ENCODE assay signal across 8 mouse cellular contexts in genomic region chr11:95117030-95117429, GRCm38 (mm10). TPM values are rescaled to one million over a fixed set of nuclear protein-coding genes. Genes with fewer than 3 reads are reported as not detected.
DNase-seq lines count a peak whose midpoint lies in the region; ATAC-seq and TF ChIP-seq lines count a peak whose summit lies in the region.

No protein-coding gene starts in this region.

- DNase-seq in MEL (ENCODE audit: low read depth, low spot score): peak; percentile 85
- DNase-seq in brain, embryonic 18.5 days (ENCODE audit: low read depth, low spot score): peak; percentile 58
- peak; percentile 76 for DNase-seq in forebrain, embryonic 10.5 days (ENCODE audit: extremely low spot score, low spot score)
- peak; percentile 71 for DNase-seq in heart, postnatal 36 days
- DNase-seq in layer of hippocampus, adult 18-20 months (ENCODE audit: low spot score in 2 of 2): peak; percentile 52 to 88
- DNase-seq in lung, embryonic 14.5 days: peak; percentile 94
- peak; percentile 67 for DNase-seq in retina, adult 2 months (ENCODE audit: low read depth, low spot score)
- DNase-seq in urinary bladder, postnatal 14 days (ENCODE audit: low spot score): peak; percentile 73

- WGBS in forebrain, embryonic 10.5 days: 3% methylated on average over 6 of the region's 6 CpGs
- WGBS in lung, embryonic 14.5 days: 2% methylated on average over 6 of the region's 6 CpGs

- intact Hi-C loops in heart, postnatal 36 days (cut with DNase I): loop anchor here (1.0 to 5.0 kb wide), 3 partner anchors 115 to 270 kb away; no protein-coding TSS in a partner anchor

- TF ChIP-seq EP300 in MEL (IDR thresholded peaks at IDR 0.05; ENCODE audit: low read depth in 1 of 2, low read length in 2 of 2): no peak

- H3K36me3 ChIP-seq in MEL (ENCODE audit: control insufficient read depth in 1 of 2, insufficient read depth in 2 of 2, low read length in 2 of 2): no peaks in the 10 kb centered on the region
- no peaks in the 10 kb centered on the region for H3K36me3 ChIP-seq in forebrain, embryonic 10.5 days (replicated peaks)
- H3K36me3 ChIP-seq in lung, embryonic 14.5 days (ENCODE audit: insufficient read depth): no peaks in the 10 kb centered on the region

- peak; percentile 94 to 98 (median 98) for TF ChIP-seq CTCF in MEL (IDR thresholded peaks at IDR 0.05 in 2 of 3, conservative IDR thresholded peaks at IDR 0.05 in 1 of 3; ENCODE audit: control insufficient read depth in 1 of 3, insufficient read depth in 1 of 3, low read depth in 2 of 3, low read length in 3 of 3, poor library complexity in 1 of 3, severe bottlenecking in 1 of 3)
- peak; percentile 99 for TF ChIP-seq CTCF in lung, embryonic 14.5 days (IDR thresholded peaks at IDR 0.05; ENCODE audit: low read depth)

- TF ChIP-seq POLR2A in MEL (IDR thresholded peaks at IDR 0.05; ENCODE audit: control insufficient read depth in 1 of 2, insufficient read depth in 1 of 2, low read depth in 1 of 2, low read length in 2 of 2, poor library complexity in 1 of 2): no peak

- H3K4me2 ChIP-seq in lung, embryonic 14.5 days: no peak overlapping the region

- H3K9ac ChIP-seq in MEL (ENCODE audit: control insufficient read depth, low read depth, low read length, poor library complexity, severe bottlenecking): no peak overlapping the region
- no peak overlapping the region for H3K9ac ChIP-seq in lung, embryonic 14.5 days

- no peak overlapping the region for H3K27ac ChIP-seq in MEL (ENCODE audit: control insufficient read depth, low read depth, low read length)
- no peak overlapping the region for H3K27ac ChIP-seq in forebrain, embryonic 10.5 days
- no peak overlapping the region for H3K27ac ChIP-seq in lung, embryonic 14.5 days (ENCODE audit: low read depth)

- no peaks in the 10 kb centered on the region for H3K9me3 ChIP-seq in MEL (replicated peaks; ENCODE audit: insufficient read depth, low read length)
- no peaks in the 10 kb centered on the region for H3K9me3 ChIP-seq in forebrain, embryonic 10.5 days
- H3K9me3 ChIP-seq in lung, embryonic 14.5 days (ENCODE audit: low read depth, low read length): no peaks in the 10 kb centered on the region

- no peaks in the 10 kb centered on the region for H3K4me1 ChIP-seq in MEL (ENCODE audit: control insufficient read depth in 1 of 2, insufficient read depth in 2 of 2, low read length in 2 of 2)
- H3K4me1 ChIP-seq in forebrain, embryonic 10.5 days: peaks cover 36% of the 10 kb centered on the region
- no peaks in the 10 kb centered on the region for H3K4me1 ChIP-seq in lung, embryonic 14.5 days (ENCODE audit: insufficient read depth)

- peak; percentile 94 for TF ChIP-seq RAD21 in MEL (IDR thresholded peaks at IDR 0.05; ENCODE audit: low read depth, low read length)

- no peaks in the 10 kb centered on the region for H3K79me2 ChIP-seq in MEL (ENCODE audit: control insufficient read depth, insufficient read depth, low read length, poor library complexity)

- no peak overlapping the region for H3K4me3 ChIP-seq in MEL (ENCODE audit: control insufficient read depth in 1 of 2, insufficient read depth in 1 of 2, low read depth in 2 of 2, low read length in 2 of 2)
- H3K4me3 ChIP-seq in forebrain, embryonic 10.5 days: no peak overlapping the region
- no peak overlapping the region for H3K4me3 ChIP-seq in lung, embryonic 14.5 days (ENCODE audit: low read depth, low read length)

- peak; percentile 53 for ATAC-seq in lung, embryonic 14.5 days (ENCODE audit: insufficient read depth)

- H3K27me3 ChIP-seq in MEL (ENCODE audit: control insufficient read depth in 1 of 2, insufficient read depth in 2 of 2, low read length in 2 of 2): peaks cover 6 to 7% of the 10 kb centered on the region in 2 experiments
- H3K27me3 ChIP-seq in forebrain, embryonic 10.5 days (ENCODE audit: poor library complexity, severe bottlenecking): peaks cover 55% of the 10 kb centered on the region
- H3K27me3 ChIP-seq in lung, embryonic 14.5 days (ENCODE audit: insufficient read depth, low read length): peaks cover 41% of the 10 kb centered on the region

TF ChIP-seq in MEL, 35 proteins besides CTCF, POLR2A, EP300 and RAD21:
- TF ChIP-seq ZC3H11A (IDR thresholded peaks at IDR 0.05; ENCODE audit: low read depth, low read length) (peak; percentile 75), CHD2 (IDR thresholded peaks at IDR 0.05; ENCODE audit: low read length) (no peak), MYC (IDR thresholded peaks at IDR 0.05; ENCODE audit: low read depth, low read length) (no peak), SMC3 (IDR thresholded peaks at IDR 0.05; ENCODE audit: low read depth, low read length) (peak; percentile 92), MXI1 (IDR thresholded peaks at IDR 0.05; ENCODE audit: low read depth, low read length) (no peak)

RNA-seq across cellular contexts. Expression of gene Dlx3, which starts 2.9 kb away (rescaled TPM):
- total RNA-seq in MEL (2012; rRNA removed): not detected in 2 replicates
- polyA plus RNA-seq in MEL (2012; ENCODE audit: insufficient read depth in 1 of 2, insufficient read length in 2 of 2, low read depth in 1 of 2, low replicate concordance in 2 of 2, missing spikeins in 1 of 2): not detected
- 3.5 and 3.6 TPM in 2 replicates for polyA plus RNA-seq in forebrain, embryonic 10.5 days (2016; fragmentation: Nextera tagmentation; extraction: Ambion mirVana)
- total RNA-seq in heart, postnatal 36 days (2021): not detected
- total RNA-seq in layer of hippocampus, adult 18-20 months (2021): not detected
- 0.11 and 0.18 TPM in 2 replicates for polyA plus RNA-seq in lung, embryonic 14.5 days (2014; fragmentation: Nextera tagmentation; extraction: Ambion mirVana)

RNA-seq across cellular contexts. Expression of gene Dlx4, which starts 29.0 kb away (rescaled TPM):
- total RNA-seq in MEL (2012; rRNA removed): not detected in 2 replicates
- not detected for polyA plus RNA-seq in MEL (2012; ENCODE audit: insufficient read depth in 1 of 2, insufficient read length in 2 of 2, low read depth in 1 of 2, low replicate concordance in 2 of 2, missing spikeins in 1 of 2)
- polyA plus RNA-seq in forebrain, embryonic 10.5 days (2016; fragmentation: Nextera tagmentation; extraction: Ambion mirVana): 0.21 and 0.26 TPM in 2 replicates
- not detected for total RNA-seq in heart, postnatal 36 days (2021)
- total RNA-seq in layer of hippocampus, adult 18-20 months (2021): under 1 TPM; 0.13 to 0.17 TPM
- 0.31 and 0.57 TPM in 2 replicates for polyA plus RNA-seq in lung, embryonic 14.5 days (2014; fragmentation: Nextera tagmentation; extraction: Ambion mirVana)

RNA-seq across cellular contexts. Expression of gene Itga3, which starts 40.4 kb away (rescaled TPM):
- not detected in 2 replicates for total RNA-seq in MEL (2012; rRNA removed)
- polyA plus RNA-seq in MEL (2012; ENCODE audit: insufficient read depth in 1 of 2, insufficient read length in 2 of 2, low read depth in 1 of 2, low replicate concordance in 2 of 2, missing spikeins in 1 of 2): not detected
- 5.5 and 6.5 TPM in 2 replicates for polyA plus RNA-seq in forebrain, embryonic 10.5 days (2016; fragmentation: Nextera tagmentation; extraction: Ambion mirVana)
- 10 to 100 TPM; 11.2 to 11.4 TPM for total RNA-seq in heart, postnatal 36 days (2021)
- 10 to 100 TPM; 11.2 to 14.0 TPM for total RNA-seq in layer of hippocampus, adult 18-20 months (2021)
- polyA plus RNA-seq in lung, embryonic 14.5 days (2014; fragmentation: Nextera tagmentation; extraction: Ambion mirVana): 27.1 and 28.4 TPM in 2 replicates

Comparison
In these comparisons a context has a peak if more than half of its experiments do, and no peak if none do; other contexts are left out.
1. RNA of gene Itga3, which starts 40.4 kb away (total RNA-seq): 11.2 to 14.0 TPM in layer of hippocampus, adult 18-20 months and 11.2 to 11.4 TPM in heart, postnatal 36 days; not detected in MEL; every median in the first group is over 10 times any median in the second.
2. Peak in every context shown above with its lines, with median percentiles within 50 percentile points of each other: DNase-seq.